In the genomic region with DNA sequence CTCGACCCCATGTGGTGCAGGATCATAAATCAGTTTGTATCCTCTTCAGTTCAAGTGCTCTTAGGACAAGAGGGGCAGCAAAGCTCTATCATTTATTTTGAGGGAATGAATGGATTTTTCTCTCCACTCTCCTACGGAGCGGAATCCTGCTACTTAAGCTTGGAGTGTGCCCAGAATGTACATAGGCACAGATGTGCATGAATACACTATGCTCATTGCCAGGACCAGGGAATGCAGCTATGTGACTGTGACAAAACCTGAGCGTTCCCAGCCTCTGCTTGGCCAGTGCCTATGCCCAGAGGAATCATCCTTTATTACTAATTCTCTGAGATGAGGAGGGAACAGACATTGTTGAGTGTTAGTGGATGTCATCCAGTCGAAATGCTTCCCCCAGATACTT, we compare ENCODE assay signal across 14 mouse cellular contexts.
A peak's percentile ranks its signal among the peaks of the same experiment; 100 is the strongest.
DNase-seq lines count a peak whose midpoint lies in the region; TF ChIP-seq lines count a peak whose summit lies in the region.
"Had no signal": no experiment of that assay in that cellular context is flagged by ENCODE, and none has a peak within 500 bp of the region (broad histone marks: within the 10 kb centered on the region; RNA-seq: fewer than 3 reads in every experiment).

No protein-coding gene starts in this region.

- peak; percentile 0 to 9 for DNase-seq in layer of hippocampus, adult 18-20 months (ENCODE audit: low spot score in 2 of 2)
- no peak for DNase-seq in layer of hippocampus, adult 9-10 months (ENCODE audit: low spot score)
- DNase-seq in brain, adult 2 months (ENCODE audit: low read depth, low spot score), result peak; percentile 43
- DNase-seq in brain, embryonic 14.5 days (ENCODE audit: low read depth), result peak; percentile 19
- DNase-seq in left cerebral cortex, postnatal 25 days (ENCODE audit: low spot score in 2 of 2), result peak; percentile 13 to 62
- no peak for DNase-seq in adrenal gland, postnatal 4 days (ENCODE audit: low spot score in 2 of 2)
- DNase-seq in testis, postnatal 10 days (ENCODE audit: low spot score), result no peak
- DNase-seq: adrenal gland, adult 8-10 months; cerebellum, adult 8-10 months; cerebellum, postnatal 36 days; embryo, embryonic 11 days; kidney, adult 9 months; kidney, postnatal 25 days; spleen, adult 18-20 months had no signal

- TF ChIP-seq CTCF in brain, embryonic 14.5 days (IDR thresholded peaks at IDR 0.05; ENCODE audit: borderline replicate concordance, extremely low read depth, insufficient read depth, insufficient read length), result no peak

- no peak for TF ChIP-seq POLR2A in brain, embryonic 14.5 days (IDR thresholded peaks at IDR 0.05; ENCODE audit: borderline replicate concordance, extremely low read depth, insufficient read depth, insufficient read length, poor library complexity, severe bottlenecking)

- intact Hi-C loops in left cerebral cortex, postnatal 25 days (cut with DNase I), result no loop called here

Comparison
In these comparisons a context has a peak if more than half of its experiments do, and no peak if none do; other contexts are left out.
1. DNase-seq: peak in layer of hippocampus, adult 18-20 months (2 of 2), brain, adult 2 months (single experiment), brain, embryonic 14.5 days (single experiment) and left cerebral cortex, postnatal 25 days (2 of 2); none in layer of hippocampus, adult 9-10 months (single experiment), adrenal gland, postnatal 4 days (0 of 2) and testis, postnatal 10 days (single experiment).